8 mouse cellular contexts compared by ENCODE assay signal in the genomic region with DNA sequence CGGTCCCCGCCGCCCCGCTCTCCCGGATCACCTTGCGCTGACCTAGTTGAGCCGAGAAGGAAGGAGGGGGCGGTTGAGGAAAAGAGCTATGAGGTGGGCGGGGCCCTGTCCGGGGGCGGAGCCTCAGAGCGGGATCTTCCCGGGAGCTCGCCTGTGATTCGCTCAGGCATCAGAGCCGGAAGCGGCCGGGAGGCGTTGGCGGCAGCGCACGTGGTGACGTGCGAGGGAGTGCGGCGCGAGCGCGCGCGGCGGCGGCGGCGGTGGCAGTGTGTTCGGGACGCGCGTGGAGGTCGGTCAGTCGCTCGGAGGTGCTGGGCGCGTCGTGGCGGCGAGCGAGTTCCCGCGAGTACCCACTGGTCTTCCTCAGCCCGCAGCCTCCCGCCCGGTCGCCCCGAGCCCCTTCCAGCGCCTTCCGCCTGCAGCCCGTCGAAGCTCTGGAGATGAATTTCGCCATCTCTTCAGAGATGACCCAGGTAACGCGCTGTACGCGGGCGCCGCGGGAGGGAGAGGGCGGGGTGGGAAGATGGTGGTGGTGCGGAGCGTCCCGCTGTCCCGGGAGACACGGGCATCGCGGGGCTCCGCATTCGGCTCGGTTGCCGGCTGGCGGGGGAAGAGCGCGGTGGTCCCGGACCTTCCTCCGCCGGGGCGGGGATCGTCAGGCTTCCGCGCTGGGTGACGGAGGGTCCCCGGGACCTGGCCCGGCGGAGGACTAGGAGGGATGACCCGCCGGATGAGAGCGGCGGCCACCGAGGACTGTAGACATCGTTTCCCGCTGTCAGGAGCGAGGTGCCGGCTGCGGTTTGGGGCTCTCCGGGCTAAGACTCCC. TPM values are rescaled to one million over a fixed set of nuclear protein-coding genes. Genes with fewer than 3 reads are reported as not detected.
DNase-seq lines count a peak whose midpoint lies in the region; ATAC-seq and TF ChIP-seq lines count a peak whose summit lies in the region.

A gene (plus strand): TSS at position 195 of the 826 bp plus-strand sequence.

- under 1% methylated on average over 100 of the region's 104 CpGs for WGBS in forebrain, embryonic 16.5 days
- WGBS in lung, embryonic 14.5 days = under 1% methylated on average over 104 of the region's 104 CpGs
- under 1% methylated on average over 103 of the region's 104 CpGs for WGBS in olfactory bulb, adult 2 months
- WGBS in thymus, adult 2 months = 1% methylated on average over 104 of the region's 104 CpGs

- no peaks in the 10 kb centered on the region for H3K9me3 ChIP-seq in G1E (replicated peaks)
- H3K9me3 ChIP-seq in forebrain, embryonic 16.5 days (ENCODE audit: control insufficient read depth, low read length) = no peaks in the 10 kb centered on the region
- no peaks in the 10 kb centered on the region for H3K9me3 ChIP-seq in lung, embryonic 14.5 days (ENCODE audit: low read depth, low read length)

- peak within 1 kb of the TSS; percentile 77 for H3K4me2 ChIP-seq in forebrain, embryonic 16.5 days (ENCODE audit: low read length)
- peak within 1 kb of the TSS; percentile 71 for H3K4me2 ChIP-seq in lung, embryonic 14.5 days

- peak; percentile 91 for TF ChIP-seq POLR2A in olfactory bulb, adult 2 months (IDR thresholded peaks at IDR 0.05; ENCODE audit: insufficient read depth, low read depth, low read length)
- TF ChIP-seq POLR2A in thymus, adult 2 months (IDR thresholded peaks at IDR 0.05; ENCODE audit: control insufficient read depth, extremely low read depth, insufficient read depth, low read length, poor library complexity) = peak; percentile 89

- peak within 1 kb of the TSS; percentile 87 for H3K9ac ChIP-seq in forebrain, embryonic 16.5 days (replicated peaks; ENCODE audit: low read depth, low read length)
- peak within 1 kb of the TSS; percentile 94 for H3K9ac ChIP-seq in lung, embryonic 14.5 days

- H3K27me3 ChIP-seq in G1E (ENCODE audit: insufficient read depth, low read length) = no peaks in the 10 kb centered on the region
- no peaks in the 10 kb centered on the region for H3K27me3 ChIP-seq in forebrain, embryonic 16.5 days (replicated peaks; ENCODE audit: control insufficient read depth, insufficient read depth, low read length)
- no peaks in the 10 kb centered on the region for H3K27me3 ChIP-seq in lung, embryonic 14.5 days (ENCODE audit: insufficient read depth, low read length)
- no peaks in the 10 kb centered on the region for H3K27me3 ChIP-seq in thymus, adult 2 months (ENCODE audit: control insufficient read depth, insufficient read depth, low read length)

- peaks cover 52% of the 10 kb centered on the region for H3K4me1 ChIP-seq in G1E (ENCODE audit: insufficient read depth, low read depth, low read length)
- H3K4me1 ChIP-seq in forebrain, embryonic 16.5 days (replicated peaks; ENCODE audit: control insufficient read depth, insufficient read depth, low read length) = peaks cover 34% of the 10 kb centered on the region
- H3K4me1 ChIP-seq in lung, embryonic 14.5 days (ENCODE audit: insufficient read depth) = peaks cover 4% of the 10 kb centered on the region
- H3K4me1 ChIP-seq in olfactory bulb, adult 2 months (ENCODE audit: control insufficient read depth, insufficient read depth, low read length) = no peaks in the 10 kb centered on the region; the same call in 1 of the 2 replicates
- H3K4me1 ChIP-seq in thymus, adult 2 months (replicated peaks; ENCODE audit: control insufficient read depth, insufficient read depth, low read length) = peaks cover 2% of the 10 kb centered on the region; the same call in 1 of the 2 replicates

- peak; percentile 98 for DNase-seq in G1E (ENCODE audit: low spot score)
- peak; percentile 99 for DNase-seq in cerebellum, adult 18-20 months
- peak; percentile 95 to 96 for DNase-seq in heart, postnatal 36 days
- peak; percentile 96 for DNase-seq in layer of hippocampus, adult 2 months (ENCODE audit: low spot score in 2 of 2)
- DNase-seq in lung, embryonic 14.5 days = peak; percentile 99
- DNase-seq in thymus, adult 2 months = peak; percentile 99

- TF ChIP-seq CTCF in G1E (IDR thresholded peaks at IDR 0.05; ENCODE audit: low read depth, low read length) = no peak
- no peak for TF ChIP-seq CTCF in layer of hippocampus, adult 2 months (conservative IDR thresholded peaks at IDR 0.05)
- no peak for TF ChIP-seq CTCF in lung, embryonic 14.5 days (IDR thresholded peaks at IDR 0.05; ENCODE audit: low read depth)
- TF ChIP-seq CTCF in olfactory bulb, adult 2 months (IDR thresholded peaks at IDR 0.05; ENCODE audit: insufficient read depth, low read depth, low read length) = no peak
- 0 out of 2 replicates have a peak, but pooled peaks have one; percentile 52 for TF ChIP-seq CTCF in thymus, adult 2 months (IDR thresholded peaks at IDR 0.05; ENCODE audit: borderline replicate concordance, control insufficient read depth, extremely low read depth, insufficient read depth, low read length, poor library complexity)

- intact Hi-C loops in heart, postnatal 36 days (cut with DNase I) = loop anchor here (2.0 to 5.0 kb wide), 5 partner anchors 58 to 266 kb away; no protein-coding TSS in a partner anchor

- H3K4me3 ChIP-seq in G1E (ENCODE audit: low read depth, low read length) = peak within 1 kb of the TSS; percentile 86
- peak within 1 kb of the TSS; percentile 70 for H3K4me3 ChIP-seq in forebrain, embryonic 16.5 days (replicated peaks; ENCODE audit: low read length)
- H3K4me3 ChIP-seq in layer of hippocampus, adult 2 months = peak within 1 kb of the TSS; percentile 96
- peak within 1 kb of the TSS; percentile 81 for H3K4me3 ChIP-seq in lung, embryonic 14.5 days (ENCODE audit: low read depth, low read length)
- H3K4me3 ChIP-seq in olfactory bulb, adult 2 months (ENCODE audit: insufficient read depth, low read depth, low read length) = peak within 1 kb of the TSS; percentile 79
- H3K4me3 ChIP-seq in thymus, adult 2 months (ENCODE audit: control insufficient read depth, insufficient read depth, low read length) = peak within 1 kb of the TSS; percentile 91

- peaks cover 21% of the 10 kb centered on the region for H3K36me3 ChIP-seq in G1E (replicated peaks)
- no peaks in the 10 kb centered on the region for H3K36me3 ChIP-seq in forebrain, embryonic 16.5 days (ENCODE audit: control insufficient read depth, insufficient read depth)
- no peaks in the 10 kb centered on the region; the same call in 1 of the 2 replicates for H3K36me3 ChIP-seq in lung, embryonic 14.5 days (ENCODE audit: insufficient read depth)
- peaks cover 1% of the 10 kb centered on the region; the same call in 1 of the 2 replicates for H3K36me3 ChIP-seq in thymus, adult 2 months (ENCODE audit: control insufficient read depth, insufficient read depth, low read length)

- ATAC-seq in G1E (ENCODE audit: extremely low read depth, insufficient number of reproducible peaks, low FRiP score, poor library complexity, severe bottlenecking) = peak; percentile 84
- peak; percentile 95 for ATAC-seq in forebrain, embryonic 16.5 days
- ATAC-seq in lung, embryonic 14.5 days (ENCODE audit: insufficient read depth) = peak; percentile 90

- peak within 1 kb of the TSS; percentile 90 for H3K27ac ChIP-seq in forebrain, embryonic 16.5 days (ENCODE audit: low read length)
- H3K27ac ChIP-seq in layer of hippocampus, adult 2 months = peak within 1 kb of the TSS; percentile 85
- H3K27ac ChIP-seq in lung, embryonic 14.5 days (ENCODE audit: low read depth) = peak within 1 kb of the TSS; percentile 93
- peak within 1 kb of the TSS; percentile 91 for H3K27ac ChIP-seq in olfactory bulb, adult 2 months (ENCODE audit: insufficient read depth, low read depth, low read length)
- H3K27ac ChIP-seq in thymus, adult 2 months (ENCODE audit: control insufficient read depth, insufficient read depth, low read length) = peak within 1 kb of the TSS; percentile 74

RNA-seq across cellular contexts. Expression of the gene that starts here (rescaled TPM):
- total RNA-seq in G1E (2014; fragmentation: Nextera tagmentation) = 899 and 907 TPM in 2 replicates
- 1,364 and 1,435 TPM in 2 replicates for total RNA-seq in G1E (2017)
- 182 and 230 TPM in 2 replicates for polyA plus RNA-seq in G1E (2012)
- polyA plus RNA-seq in forebrain, embryonic 16.5 days (2015; fragmentation: Nextera tagmentation; extraction: Ambion mirVana) = 388 and 450 TPM in 2 replicates
- total RNA-seq in heart, postnatal 36 days (2021) = 100 to 1,000 TPM; 774 to 837 TPM
- 10 to 100 TPM; 85.8 to 96.9 TPM for total RNA-seq in layer of hippocampus, adult 2 months (2021)
- polyA plus RNA-seq in lung, embryonic 14.5 days (2014; fragmentation: Nextera tagmentation; extraction: Ambion mirVana) = 266 and 268 TPM in 2 replicates
- 198 TPM in 1 of 2 replicates, not detected in the other for polyA plus RNA-seq in olfactory bulb, adult 2 months (2012; ENCODE audit: insufficient read depth, insufficient read length, low replicate concordance, missing spikeins)
- 85.7 and 93.8 TPM in 2 replicates for polyA plus RNA-seq in thymus, adult 2 months (2012; rRNA removed)

Comparison
In these comparisons a context has a peak if more than half of its experiments do, and no peak if none do; other contexts are left out.
1. Peak in every context shown above with its lines: DNase-seq, ATAC-seq, H3K4me3 ChIP-seq and H3K27ac ChIP-seq.
2. RNA of the gene that starts here (total RNA-seq): 899 to 1,435 TPM in G1E and 774 to 837 TPM in heart, postnatal 36 days; 85.8 to 96.9 TPM in layer of hippocampus, adult 2 months; every median in the first group is over 4 times any median in the second.